ENCODE assay signal across 25 mouse cellular contexts in genomic region chr6:32448787-32449186, GRCm38 (mm10).
DNase-seq lines count a peak whose midpoint lies in the region; ATAC-seq lines count a peak whose summit lies in the region.
"Had no signal": no experiment of that assay in that cellular context is flagged by ENCODE, and none has a peak within 500 bp of the region (broad histone marks: within the 10 kb centered on the region; RNA-seq: fewer than 3 reads in every experiment).

No protein-coding gene starts in this region.

- no peak overlapping the region for H3K27ac ChIP-seq in neural tube, embryonic 15.5 days (replicated peaks)
- no peak overlapping the region for H3K27ac ChIP-seq in limb, embryonic 12.5 days
- H3K27ac ChIP-seq: forebrain, embryonic 10.5 days; forebrain, embryonic 13.5 days; gastrocnemius, adult 2 months; hindbrain, embryonic 14.5 days; hindbrain, postnatal 0 days had no signal

- H3K4me1 ChIP-seq in neural tube, embryonic 15.5 days = 0 out of 2 replicates have a peak, but pooled peaks cover 7% of the 10 kb centered on the region
- H3K4me1 ChIP-seq in limb, embryonic 12.5 days (replicated peaks) = peaks cover 39% of the 10 kb centered on the region
- H3K4me1 ChIP-seq: forebrain, embryonic 10.5 days had no signal

- H3K4me2 ChIP-seq in neural tube, embryonic 15.5 days = no peak overlapping the region
- no peak overlapping the region for H3K4me2 ChIP-seq in limb, embryonic 12.5 days
- H3K4me2 ChIP-seq: forebrain, embryonic 13.5 days; heart, embryonic 13.5 days; hindbrain, embryonic 14.5 days had no signal

- no peaks in the 10 kb centered on the region for H3K27me3 ChIP-seq in neural tube, embryonic 15.5 days (replicated peaks)
- H3K27me3 ChIP-seq in limb, embryonic 12.5 days = no peaks in the 10 kb centered on the region
- H3K27me3 ChIP-seq: forebrain, embryonic 13.5 days; heart, embryonic 13.5 days had no signal

- no peak overlapping the region for H3K9ac ChIP-seq in neural tube, embryonic 15.5 days (replicated peaks)
- no peak overlapping the region for H3K9ac ChIP-seq in limb, embryonic 12.5 days (replicated peaks)
- H3K9ac ChIP-seq: forebrain, embryonic 13.5 days; heart, embryonic 13.5 days; hindbrain, embryonic 14.5 days had no signal

- no peaks in the 10 kb centered on the region for H3K9me3 ChIP-seq in neural tube, embryonic 15.5 days (replicated peaks)
- no peaks in the 10 kb centered on the region for H3K9me3 ChIP-seq in limb, embryonic 12.5 days
- H3K9me3 ChIP-seq: forebrain, embryonic 10.5 days; forebrain, embryonic 13.5 days; heart, embryonic 13.5 days had no signal

- DNase-seq in neural tube, embryonic 10.5 days (ENCODE audit: extremely low spot score, low spot score) = peak; percentile 29
- peak; percentile 66 for DNase-seq in forelimb bud, embryonic 11.5 days (ENCODE audit: low read depth, low spot score)
- DNase-seq in spleen, postnatal 4 days (ENCODE audit: low spot score in 2 of 2) = no peak
- no peak for DNase-seq in embryo, embryonic 11 days
- no peak for DNase-seq in urinary bladder, adult 18-20 months (ENCODE audit: low spot score in 2 of 2)
- DNase-seq: adrenal gland, adult 8-10 months; adrenal gland, postnatal 25 days; B cell, adult 2 months; cerebellum, adult 11-12 months; cerebellum, adult 8-10 months; cerebellum, postnatal 14 days; gastrocnemius, adult 2 months; gastrocnemius, postnatal 14 days; heart, adult 18-20 months; heart, postnatal 14 days had no signal

- no peak overlapping the region for H3K4me3 ChIP-seq in neural tube, embryonic 15.5 days (replicated peaks)
- no peak overlapping the region for H3K4me3 ChIP-seq in limb, embryonic 12.5 days (replicated peaks)
- H3K4me3 ChIP-seq: forebrain, embryonic 10.5 days; forebrain, embryonic 13.5 days; gastrocnemius, adult 2 months; heart, embryonic 13.5 days had no signal

- 86% methylated on average over 3 of the region's 3 CpGs for WGBS in neural tube, embryonic 15.5 days
- 51% methylated on average over 3 of the region's 3 CpGs for WGBS in limb, embryonic 12.5 days

- H3K36me3 ChIP-seq in neural tube, embryonic 15.5 days = no peaks in the 10 kb centered on the region
- H3K36me3 ChIP-seq in limb, embryonic 12.5 days = no peaks in the 10 kb centered on the region
- H3K36me3 ChIP-seq: forebrain, embryonic 10.5 days; heart, embryonic 13.5 days had no signal

- no peak for ATAC-seq in neural tube, embryonic 15.5 days (ENCODE audit: low FRiP score)
- ATAC-seq in limb, embryonic 12.5 days (ENCODE audit: insufficient number of reproducible peaks, insufficient read depth, low FRiP score, low TSS enrichment, low read depth) = peak; percentile 60; the same call in 1 of the 2 replicates
- ATAC-seq: activated CD4-positive, CD25-positive, alpha-beta regulatory T cell, adult 4 months; forebrain, embryonic 13.5 days; forebrain, embryonic 16.5 days; hindbrain, postnatal 0 days; inflammation-experienced regulatory T-cells, adult 6 months had no signal

Comparison
In these comparisons a context has a peak if more than half of its experiments do, and no peak if none do; other contexts are left out.
1. DNase-seq: peak in neural tube, embryonic 10.5 days (single experiment) and forelimb bud, embryonic 11.5 days (single experiment); none in spleen, postnatal 4 days (0 of 2), embryo, embryonic 11 days (single experiment) and urinary bladder, adult 18-20 months (0 of 2).